Mouse (Mus musculus): ENCODE measurements around the gene Brk1.

GRCm38 (mm10) chr6:113651626-113652025 is 47.1 kb downstream of the Brk1 start:
- TF ChIP-seq GATA1 (IDR thresholded peaks at IDR 0.05; ENCODE audit: borderline replicate concordance, low read length) (no peak), FLI1 (IDR thresholded peaks at IDR 0.05; ENCODE audit: low read length) (no peak)

Data from megakaryocyte, embryonic 14.5 days (primary cell).